Mouse (Mus musculus): ENCODE data around the gene Shkbp1. TPM values are rescaled to one million over a fixed set of nuclear protein-coding genes. Genes with fewer than 3 reads are reported as not detected.

The Shkbp1 gene
- polyA plus RNA-seq, 1 experiment from 2014 or later = 53.5 TPM

- Histone ChIP-seq H3K9ac (no peak overlapping the region), H3K4me3 (ENCODE audit: low read depth, low read length) (no peak overlapping the region), H3K36me3 (ENCODE audit: insufficient read depth) (no peaks in the 10 kb centered on the region), H3K4me2 (no peak overlapping the region), H3K27ac (ENCODE audit: low read depth) (no peak overlapping the region), H3K9me3 (ENCODE audit: low read depth, low read length) (no peaks in the 10 kb centered on the region), H3K4me1 (ENCODE audit: insufficient read depth) (peaks cover 3% of the 10 kb centered on the region; the same call in 1 of the 2 replicates), H3K27me3 (ENCODE audit: insufficient read depth, low read length) (no peaks in the 10 kb centered on the region)
- 77% methylated on average over 6 of the region's 6 CpGs for WGBS
- DNase-seq = no peak
- ATAC-seq (ENCODE audit: insufficient read depth) = no peak
- no peak for TF ChIP-seq CTCF (IDR thresholded peaks at IDR 0.05; ENCODE audit: low read depth)
Measured at GRCm38 (mm10) chr7:27298816-27299215, 57.0 kb downstream of the Shkbp1 start.

- ATAC-seq (ENCODE audit: insufficient read depth) (no peak), DNase-seq (no peak)
- 75% methylated on average over 16 of the region's 16 CpGs for WGBS
- no peaks in the 10 kb centered on the region for H3K9me3 ChIP-seq (ENCODE audit: low read depth, low read length)
- TF ChIP-seq CTCF (IDR thresholded peaks at IDR 0.05; ENCODE audit: low read depth) = no peak
- H3K4me3 ChIP-seq (ENCODE audit: low read depth, low read length) = no peak overlapping the region
- H3K36me3 ChIP-seq (ENCODE audit: insufficient read depth) = no peaks in the 10 kb centered on the region
- H3K9ac ChIP-seq = no peak overlapping the region
- H3K4me2 ChIP-seq = no peak overlapping the region
- H3K27ac ChIP-seq (ENCODE audit: low read depth) = peak overlapping the region; percentile 27; the same call in 1 of the 2 replicates
- no peaks in the 10 kb centered on the region for H3K27me3 ChIP-seq (ENCODE audit: insufficient read depth, low read length)
- H3K4me1 ChIP-seq (ENCODE audit: insufficient read depth) = peaks cover 3% of the 10 kb centered on the region; the same call in 1 of the 2 replicates
Measured at GRCm38 (mm10) chr7:27298033-27298610, 57.7 kb downstream of the Shkbp1 start.

GRCm38 (mm10) chr7:27296518-27296917 lies 59.3 kb downstream of the Shkbp1 start:
- ATAC-seq (ENCODE audit: insufficient read depth) (no peak), DNase-seq (no peak)
- WGBS = 92% methylated on average over 4 of the region's 4 CpGs
- Histone ChIP-seq H3K9ac (no peak overlapping the region), H3K36me3 (ENCODE audit: insufficient read depth) (no peaks in the 10 kb centered on the region), H3K4me3 (ENCODE audit: low read depth, low read length) (no peak overlapping the region), H3K9me3 (ENCODE audit: low read depth, low read length) (no peaks in the 10 kb centered on the region), H3K27me3 (ENCODE audit: insufficient read depth, low read length) (no peaks in the 10 kb centered on the region), H3K4me2 (no peak overlapping the region), H3K4me1 (ENCODE audit: insufficient read depth) (peaks cover 4% of the 10 kb centered on the region; the same call in 1 of the 2 replicates), H3K27ac (ENCODE audit: low read depth) (no peak overlapping the region)
- TF ChIP-seq CTCF (IDR thresholded peaks at IDR 0.05; ENCODE audit: low read depth) = no peak

GRCm38 (mm10) chr7:27295956-27296355 lies 59.9 kb downstream of the Shkbp1 start:
- WGBS = 62% methylated on average over 4 of the region's 4 CpGs
- no peak overlapping the region for H3K4me2 ChIP-seq
- no peak overlapping the region for H3K4me3 ChIP-seq (ENCODE audit: low read depth, low read length)
- DNase-seq (no peak), ATAC-seq (ENCODE audit: insufficient read depth) (no peak)
- no peaks in the 10 kb centered on the region for H3K36me3 ChIP-seq (ENCODE audit: insufficient read depth)
- H3K9me3 ChIP-seq (ENCODE audit: low read depth, low read length) = no peaks in the 10 kb centered on the region
- no peak for TF ChIP-seq CTCF (IDR thresholded peaks at IDR 0.05; ENCODE audit: low read depth)
- H3K9ac ChIP-seq = no peak overlapping the region
- H3K27me3 ChIP-seq (ENCODE audit: insufficient read depth, low read length) = no peaks in the 10 kb centered on the region
- no peak overlapping the region for H3K27ac ChIP-seq (ENCODE audit: low read depth)
- peaks cover 6% of the 10 kb centered on the region; the same call in 1 of the 2 replicates for H3K4me1 ChIP-seq (ENCODE audit: insufficient read depth)

Other genes with a start within 250 kb of the Shkbp1 start
- 9.3 and 12.3 TPM in 2 replicates for gene Cyp2f2, start 236.1 kb downstream of the Shkbp1 start, polyA plus RNA-seq (2014; fragmentation: Nextera tagmentation; extraction: Ambion mirVana)
- 0.11 and 0.20 TPM in 2 replicates for gene Cyp2t4, start 202.3 kb downstream of the Shkbp1 start, polyA plus RNA-seq (2014; fragmentation: Nextera tagmentation; extraction: Ambion mirVana)
- 48.4 and 50.0 TPM in 2 replicates for gene Egln2, start 189.2 kb downstream of the Shkbp1 start, polyA plus RNA-seq (2014; fragmentation: Nextera tagmentation; extraction: Ambion mirVana)
- gene Rab4b, start 177.1 kb downstream of the Shkbp1 start, polyA plus RNA-seq (2014; fragmentation: Nextera tagmentation; extraction: Ambion mirVana) = 59.4 and 62.1 TPM in 2 replicates
- 0.55 and 1.5 TPM in 2 replicates for gene Gm21983, start 174.9 kb downstream of the Shkbp1 start, polyA plus RNA-seq (2014; fragmentation: Nextera tagmentation; extraction: Ambion mirVana)
- 155 and 161 TPM in 2 replicates for gene Mia, start 174.9 kb downstream of the Shkbp1 start, polyA plus RNA-seq (2014; fragmentation: Nextera tagmentation; extraction: Ambion mirVana)
- 3.2 and 3.8 TPM in 2 replicates for gene BC024978, start 160.2 kb downstream of the Shkbp1 start, polyA plus RNA-seq (2014; fragmentation: Nextera tagmentation; extraction: Ambion mirVana)
- 293 and 320 TPM in 2 replicates for gene Snrpa, start 159.7 kb downstream of the Shkbp1 start, polyA plus RNA-seq (2014; fragmentation: Nextera tagmentation; extraction: Ambion mirVana)
- 5.4 and 5.9 TPM in 2 replicates for gene Itpkc, start 127.4 kb downstream of the Shkbp1 start, polyA plus RNA-seq (2014; fragmentation: Nextera tagmentation; extraction: Ambion mirVana)
- gene Coq8b, start 123.0 kb downstream of the Shkbp1 start, polyA plus RNA-seq (2014; fragmentation: Nextera tagmentation; extraction: Ambion mirVana) = 12.8 and 13.7 TPM in 2 replicates
- 15.2 and 16.2 TPM in 2 replicates for gene Numbl, start 97.6 kb downstream of the Shkbp1 start, polyA plus RNA-seq (2014; fragmentation: Nextera tagmentation; extraction: Ambion mirVana)
- 73.5 and 86.0 TPM in 2 replicates for gene Ltbp4, start 18.3 kb downstream of the Shkbp1 start, polyA plus RNA-seq (2014; fragmentation: Nextera tagmentation; extraction: Ambion mirVana)
- 0.73 and 1.6 TPM in 2 replicates for gene Gm20479, start 1.4 kb upstream of the Shkbp1 start, polyA plus RNA-seq (2014; fragmentation: Nextera tagmentation; extraction: Ambion mirVana)
- gene Sptbn4, start 91.7 kb upstream of the Shkbp1 start, polyA plus RNA-seq (2014; fragmentation: Nextera tagmentation; extraction: Ambion mirVana) = 0.31 and 0.51 TPM in 2 replicates
- gene Blvrb, start 92.0 kb upstream of the Shkbp1 start, polyA plus RNA-seq (2014; fragmentation: Nextera tagmentation; extraction: Ambion mirVana) = 54.5 and 56.0 TPM in 2 replicates
- gene Sertad3, start 117.7 kb upstream of the Shkbp1 start, polyA plus RNA-seq (2014; fragmentation: Nextera tagmentation; extraction: Ambion mirVana) = 22.0 and 24.3 TPM in 2 replicates
- 39.3 and 42.5 TPM in 2 replicates for gene Sertad1, start 130.9 kb upstream of the Shkbp1 start, polyA plus RNA-seq (2014; fragmentation: Nextera tagmentation; extraction: Ambion mirVana)
- gene Prx, start 143.3 kb upstream of the Shkbp1 start, polyA plus RNA-seq (2014; fragmentation: Nextera tagmentation; extraction: Ambion mirVana) = 2.5 and 2.9 TPM in 2 replicates
- 0.95 and 1.0 TPM in 2 replicates for gene Hipk4, start 167.2 kb upstream of the Shkbp1 start, polyA plus RNA-seq (2014; fragmentation: Nextera tagmentation; extraction: Ambion mirVana)
- gene Pld3, start 197.2 kb upstream of the Shkbp1 start, polyA plus RNA-seq (2014; fragmentation: Nextera tagmentation; extraction: Ambion mirVana) = 56.7 and 57.4 TPM in 2 replicates
- 20.6 and 25.4 TPM in 2 replicates for gene 2310022A10Rik, start 197.2 kb upstream of the Shkbp1 start, polyA plus RNA-seq (2014; fragmentation: Nextera tagmentation; extraction: Ambion mirVana)
- 92.6 and 98.9 TPM in 2 replicates for gene Akt2, start 235.5 kb upstream of the Shkbp1 start, polyA plus RNA-seq (2014; fragmentation: Nextera tagmentation; extraction: Ambion mirVana)

Data from lung, embryonic 14.5 days (tissue).